Mouse (Mus musculus): ENCODE results near the gene Oaz2.

DNA sequence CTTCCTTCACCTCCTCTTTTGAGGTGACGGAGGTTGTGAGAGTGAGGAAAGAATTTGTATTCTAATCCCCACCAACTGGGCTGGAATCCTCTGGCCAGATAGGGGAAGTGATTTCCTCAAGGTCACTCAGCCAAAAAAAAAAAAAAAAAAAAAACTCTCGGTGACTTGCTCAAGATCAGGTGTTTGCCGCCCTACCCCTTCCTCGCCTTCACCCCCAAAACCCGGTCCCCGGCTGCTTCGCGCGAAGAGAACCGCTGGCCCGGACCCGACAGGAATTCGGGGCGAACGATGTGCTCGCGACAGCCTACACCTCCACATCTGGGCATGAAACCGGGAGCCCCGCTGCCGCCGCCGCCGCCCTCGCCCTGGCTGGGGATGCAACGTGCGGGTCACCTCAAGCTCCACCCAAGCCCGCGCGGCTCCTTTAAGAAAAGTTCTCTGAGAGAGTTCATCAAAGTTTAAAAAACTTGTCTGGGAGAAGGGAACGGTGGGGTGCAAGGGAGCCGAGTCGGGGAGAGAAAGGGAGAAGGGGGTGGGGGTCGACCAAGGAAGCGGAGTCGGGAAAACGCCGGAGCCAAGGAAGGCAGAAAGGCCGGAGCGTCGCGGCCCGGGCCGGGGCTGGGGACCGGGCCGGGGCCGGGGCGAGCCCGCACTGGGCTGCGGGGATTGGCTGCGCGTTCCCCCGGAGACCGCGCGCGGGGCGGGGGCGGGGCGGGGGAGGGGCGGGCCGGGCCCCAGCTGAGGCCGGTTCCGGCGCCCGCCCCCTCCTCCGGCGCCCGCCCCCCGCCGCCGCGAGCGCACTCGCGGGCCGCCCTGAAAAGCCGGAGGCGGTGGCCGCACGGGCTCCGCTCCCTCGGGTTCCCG is 37.8 kb upstream of the Oaz2 start:
- TF ChIP-seq TAL1 (IDR thresholded peaks at IDR 0.05; ENCODE audit: low read length) = no peak
- TF ChIP-seq GATA1 (IDR thresholded peaks at IDR 0.05; ENCODE audit: low read length) = no peak
